Comparison of ENCODE assay signal across 18 mouse cellular contexts in the genomic region with DNA sequence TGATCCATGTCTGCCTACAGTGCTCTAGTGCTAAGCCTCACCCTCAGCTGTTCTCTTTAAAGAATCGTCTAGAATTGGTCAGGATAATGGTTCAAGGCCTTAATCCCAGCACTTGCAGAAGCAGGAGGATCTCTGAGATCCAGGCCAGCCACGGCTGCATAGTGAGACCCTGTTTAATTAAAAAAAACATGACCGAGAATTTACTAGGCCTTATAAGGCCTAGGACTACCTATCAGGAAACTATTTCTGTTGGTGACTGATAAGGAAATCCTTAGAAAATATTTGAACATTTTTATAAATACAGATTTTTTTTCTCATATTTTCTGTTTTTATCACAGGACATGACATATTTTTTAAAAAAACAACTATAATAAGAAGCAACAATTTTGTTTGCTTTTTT. TPM values are rescaled to one million over a fixed set of nuclear protein-coding genes. Genes with fewer than 3 reads are reported as not detected.
DNase-seq lines count a peak whose midpoint lies in the region; ATAC-seq and TF ChIP-seq lines count a peak whose summit lies in the region.
"Had no signal": no experiment of that assay in that cellular context is flagged by ENCODE, and none has a peak within 500 bp of the region (broad histone marks: within the 10 kb centered on the region; RNA-seq: fewer than 3 reads in every experiment).

No protein-coding gene starts in this region.

- peaks cover 19% of the 10 kb centered on the region for H3K4me1 ChIP-seq in liver, embryonic 12.5 days
- H3K4me1 ChIP-seq in liver, embryonic 14.5 days (replicated peaks; ENCODE audit: control insufficient read depth in 2 of 2, insufficient read depth in 2 of 2, low read length in 1 of 2): peaks cover 11 to 13% of the 10 kb centered on the region in 2 experiments
- H3K4me1 ChIP-seq in liver, embryonic 11.5 days (replicated peaks; ENCODE audit: control insufficient read depth, insufficient read depth, low read length): peaks cover 7% of the 10 kb centered on the region
- peaks cover 18% of the 10 kb centered on the region for H3K4me1 ChIP-seq in liver, embryonic 15.5 days (replicated peaks)
- no peaks in the 10 kb centered on the region for H3K4me1 ChIP-seq in forebrain, postnatal 0 days (ENCODE audit: insufficient read depth)
- H3K4me1 ChIP-seq: embryonic facial prominence, embryonic 10.5 days; embryonic facial prominence, embryonic 12.5 days; forebrain, embryonic 13.5 days; forebrain, embryonic 15.5 days had no signal

- peak; percentile 59; the same call in 1 of the 2 replicates for ATAC-seq in liver, embryonic 12.5 days
- ATAC-seq in liver, embryonic 14.5 days (ENCODE audit: insufficient read depth): peak; percentile 69; the same call in 1 of the 2 replicates
- ATAC-seq in liver, embryonic 11.5 days (replicated peaks; ENCODE audit: low FRiP score): no peak
- ATAC-seq in liver, embryonic 15.5 days (ENCODE audit: insufficient read depth): peak; percentile 64; the same call in 1 of the 2 replicates
- no peak for ATAC-seq in forebrain, postnatal 0 days
- ATAC-seq: forebrain, embryonic 13.5 days; forebrain, embryonic 15.5 days had no signal

- no peak overlapping the region for H3K9ac ChIP-seq in liver, embryonic 12.5 days
- H3K9ac ChIP-seq in liver, embryonic 14.5 days (replicated peaks): no peak overlapping the region
- H3K9ac ChIP-seq in liver, embryonic 11.5 days (ENCODE audit: low read depth, low read length): no peak overlapping the region
- no peak overlapping the region for H3K9ac ChIP-seq in liver, embryonic 15.5 days
- no peak overlapping the region for H3K9ac ChIP-seq in forebrain, postnatal 0 days
- H3K9ac ChIP-seq: embryonic facial prominence, embryonic 12.5 days; forebrain, embryonic 13.5 days; forebrain, embryonic 15.5 days had no signal

- H3K4me3 ChIP-seq in liver, embryonic 12.5 days: no peak overlapping the region
- no peak overlapping the region for H3K4me3 ChIP-seq in liver, embryonic 14.5 days (ENCODE audit: insufficient read depth in 1 of 2, low read depth in 2 of 2, low read length in 2 of 2)
- H3K4me3 ChIP-seq in liver, embryonic 11.5 days (ENCODE audit: low read depth, low read length): no peak overlapping the region
- H3K4me3 ChIP-seq in liver, embryonic 15.5 days (replicated peaks): no peak overlapping the region
- no peak overlapping the region for H3K4me3 ChIP-seq in forebrain, postnatal 0 days (ENCODE audit: low read depth, low read length)
- H3K4me3 ChIP-seq: embryonic facial prominence, embryonic 10.5 days; embryonic facial prominence, embryonic 12.5 days; forebrain, embryonic 13.5 days; forebrain, embryonic 15.5 days had no signal

- TF ChIP-seq CTCF in liver, embryonic 14.5 days (IDR thresholded peaks at IDR 0.05; ENCODE audit: low read depth): no peak
- no peak for TF ChIP-seq CTCF in forebrain, postnatal 0 days (IDR thresholded peaks at IDR 0.05; ENCODE audit: low read depth)

- H3K9me3 ChIP-seq in liver, embryonic 12.5 days (replicated peaks): no peaks in the 10 kb centered on the region
- no peaks in the 10 kb centered on the region for H3K9me3 ChIP-seq in liver, embryonic 14.5 days (ENCODE audit: control insufficient read depth, low read length)
- H3K9me3 ChIP-seq in liver, embryonic 11.5 days (ENCODE audit: control insufficient read depth, low read length): no peaks in the 10 kb centered on the region
- H3K9me3 ChIP-seq in liver, embryonic 15.5 days (replicated peaks): no peaks in the 10 kb centered on the region
- no peaks in the 10 kb centered on the region for H3K9me3 ChIP-seq in forebrain, postnatal 0 days (ENCODE audit: low read length)
- H3K9me3 ChIP-seq: embryonic facial prominence, embryonic 10.5 days; embryonic facial prominence, embryonic 12.5 days; forebrain, embryonic 13.5 days; forebrain, embryonic 15.5 days had no signal

- H3K4me2 ChIP-seq in liver, embryonic 12.5 days: no peak overlapping the region
- no peak overlapping the region for H3K4me2 ChIP-seq in liver, embryonic 14.5 days (ENCODE audit: low read depth)
- no peak overlapping the region for H3K4me2 ChIP-seq in liver, embryonic 11.5 days
- no peak overlapping the region for H3K4me2 ChIP-seq in liver, embryonic 15.5 days
- H3K4me2 ChIP-seq in forebrain, postnatal 0 days (ENCODE audit: low read depth): no peak overlapping the region
- H3K4me2 ChIP-seq: embryonic facial prominence, embryonic 12.5 days; forebrain, embryonic 13.5 days; forebrain, embryonic 15.5 days had no signal

- TF ChIP-seq EP300 in liver, embryonic 14.5 days (IDR thresholded peaks at IDR 0.05; ENCODE audit: low read depth): no peak

- 0 out of 2 replicates have a peak overlapping the region, but pooled peaks have one; percentile 56 for H3K27ac ChIP-seq in liver, embryonic 12.5 days
- no peak overlapping the region for H3K27ac ChIP-seq in liver, embryonic 14.5 days
- no peak overlapping the region for H3K27ac ChIP-seq in liver, embryonic 11.5 days (ENCODE audit: low read depth, low read length)
- H3K27ac ChIP-seq in liver, embryonic 15.5 days (replicated peaks): no peak overlapping the region
- no peak overlapping the region for H3K27ac ChIP-seq in forebrain, postnatal 0 days (ENCODE audit: low read depth, low read length)
- H3K27ac ChIP-seq: embryonic facial prominence, embryonic 10.5 days; embryonic facial prominence, embryonic 12.5 days; forebrain, embryonic 13.5 days; forebrain, embryonic 15.5 days had no signal

- H3K27me3 ChIP-seq in liver, embryonic 12.5 days (replicated peaks): no peaks in the 10 kb centered on the region
- no peaks in the 10 kb centered on the region for H3K27me3 ChIP-seq in liver, embryonic 14.5 days (ENCODE audit: control insufficient read depth, insufficient read depth, low read length)
- H3K27me3 ChIP-seq in liver, embryonic 11.5 days (replicated peaks; ENCODE audit: control insufficient read depth, insufficient read depth, low read length): no peaks in the 10 kb centered on the region
- no peaks in the 10 kb centered on the region for H3K27me3 ChIP-seq in liver, embryonic 15.5 days
- H3K27me3 ChIP-seq in forebrain, postnatal 0 days (ENCODE audit: insufficient read depth, low read length): no peaks in the 10 kb centered on the region
- H3K27me3 ChIP-seq: embryonic facial prominence, embryonic 12.5 days; forebrain, embryonic 13.5 days; forebrain, embryonic 15.5 days had no signal

- H3K36me3 ChIP-seq in liver, embryonic 12.5 days: peaks cover 25% of the 10 kb centered on the region
- H3K36me3 ChIP-seq in liver, embryonic 14.5 days (replicated peaks; ENCODE audit: control insufficient read depth, insufficient read depth, low read depth): no peaks in the 10 kb centered on the region; the same call in 1 of the 2 replicates
- no peaks in the 10 kb centered on the region for H3K36me3 ChIP-seq in liver, embryonic 11.5 days (ENCODE audit: control insufficient read depth, insufficient read depth, low read length)
- peaks cover 8% of the 10 kb centered on the region; the same call in 1 of the 2 replicates for H3K36me3 ChIP-seq in liver, embryonic 15.5 days (replicated peaks)
- H3K36me3 ChIP-seq in forebrain, postnatal 0 days (ENCODE audit: insufficient read depth): peaks cover 21% of the 10 kb centered on the region
- H3K36me3 ChIP-seq: embryonic facial prominence, embryonic 12.5 days had no signal

- 54% methylated on average over 3 of the region's 3 CpGs for whole genome bisulfite sequencing in liver, embryonic 12.5 days (ENCODE audit: insufficient replicate concordance)
- 41% methylated on average over 3 of the region's 3 CpGs for WGBS in liver, embryonic 14.5 days (ENCODE audit: insufficient replicate concordance)
- 72% methylated on average over 3 of the region's 3 CpGs for WGBS in liver, embryonic 11.5 days
- WGBS in liver, embryonic 15.5 days (ENCODE audit: insufficient replicate concordance): 45% methylated on average over 3 of the region's 3 CpGs
- WGBS in forebrain, postnatal 0 days: 88% methylated on average over 3 of the region's 3 CpGs

- DNase-seq in liver: no peak
- no peak for DNase-seq in liver, embryonic 14.5 days (ENCODE audit: low read depth in 3 of 3, low spot score in 3 of 3)
- DNase-seq in liver, embryonic 11.5 days (ENCODE audit: low spot score): no peak
- DNase-seq in kidney, adult 18-20 months: no peak
- no peak for DNase-seq in forebrain, postnatal 0 days
- DNase-seq: adrenal gland, postnatal 10 days; cerebellum, adult 11-12 months; cerebellum, adult 2 months; cerebellum, adult 9-10 months; cerebellum, postnatal 10 days; cerebellum, postnatal 25 days had no signal

RNA-seq across cellular contexts. Expression of a gene that starts 17.9 kb away (rescaled TPM):
- polyA plus RNA-seq in liver, embryonic 12.5 days (2016; fragmentation: Nextera tagmentation; extraction: Ambion mirVana): 13.4 and 13.6 TPM in 2 replicates
- polyA plus RNA-seq in liver, embryonic 14.5 days (2012; rRNA removed): 4.3 and 5.3 TPM in 2 replicates
- polyA plus RNA-seq in liver, embryonic 14.5 days (2014; fragmentation: Nextera tagmentation; extraction: Ambion mirVana): 9.4 and 9.7 TPM in 2 replicates
- 21.9 and 24.1 TPM in 2 replicates for polyA plus RNA-seq in liver, embryonic 11.5 days (2014; fragmentation: Nextera tagmentation; extraction: Ambion mirVana)
- polyA plus RNA-seq in liver, embryonic 15.5 days (2015; fragmentation: Nextera tagmentation; extraction: Ambion mirVana): 7.6 and 8.5 TPM in 2 replicates
- total RNA-seq in forebrain, postnatal 0 days (2014; rRNA removed): 8.7 and 9.8 TPM in 2 replicates
- 8.4 and 8.9 TPM in 2 replicates for polyA plus RNA-seq in forebrain, postnatal 0 days (2015; fragmentation: Nextera tagmentation; extraction: Ambion mirVana)

RNA-seq across cellular contexts. Expression of a gene that starts 18.2 kb away (rescaled TPM):
- polyA plus RNA-seq in liver, embryonic 12.5 days (2016; fragmentation: Nextera tagmentation; extraction: Ambion mirVana): 21.4 and 23.1 TPM in 2 replicates
- polyA plus RNA-seq in liver, embryonic 14.5 days (2012; rRNA removed): 1.8 and 3.2 TPM in 2 replicates
- 11.8 and 12.1 TPM in 2 replicates for polyA plus RNA-seq in liver, embryonic 14.5 days (2014; fragmentation: Nextera tagmentation; extraction: Ambion mirVana)
- polyA plus RNA-seq in liver, embryonic 11.5 days (2014; fragmentation: Nextera tagmentation; extraction: Ambion mirVana): 34.6 and 39.0 TPM in 2 replicates
- polyA plus RNA-seq in liver, embryonic 15.5 days (2015; fragmentation: Nextera tagmentation; extraction: Ambion mirVana): 14.7 and 16.2 TPM in 2 replicates
- total RNA-seq in forebrain, postnatal 0 days (2014; rRNA removed): 15.2 and 19.1 TPM in 2 replicates
- 18.7 and 23.7 TPM in 2 replicates for polyA plus RNA-seq in forebrain, postnatal 0 days (2015; fragmentation: Nextera tagmentation; extraction: Ambion mirVana)

RNA-seq across cellular contexts. Expression of a gene that starts 44.4 kb away (rescaled TPM):
- 0.97 and 1.1 TPM in 2 replicates for polyA plus RNA-seq in liver, embryonic 12.5 days (2016; fragmentation: Nextera tagmentation; extraction: Ambion mirVana)
- polyA plus RNA-seq in liver, embryonic 14.5 days (2012; rRNA removed): 0.90 and 0.92 TPM in 2 replicates
- polyA plus RNA-seq in liver, embryonic 14.5 days (2014; fragmentation: Nextera tagmentation; extraction: Ambion mirVana): 0.38 and 0.58 TPM in 2 replicates
- 0.84 and 0.91 TPM in 2 replicates for polyA plus RNA-seq in liver, embryonic 11.5 days (2014; fragmentation: Nextera tagmentation; extraction: Ambion mirVana)
- polyA plus RNA-seq in liver, embryonic 15.5 days (2015; fragmentation: Nextera tagmentation; extraction: Ambion mirVana): 1.1 and 1.4 TPM in 2 replicates
- total RNA-seq in forebrain, postnatal 0 days (2014; rRNA removed): 4.1 and 7.0 TPM in 2 replicates
- polyA plus RNA-seq in forebrain, postnatal 0 days (2015; fragmentation: Nextera tagmentation; extraction: Ambion mirVana): 1.6 and 2.5 TPM in 2 replicates
- polyA plus RNA-seq: C2C12 had no signal

Comparison
In these comparisons a context has a peak if more than half of its experiments do, and no peak if none do; other contexts are left out.
1. ATAC-seq: peak in liver, embryonic 12.5 days (single experiment), liver, embryonic 14.5 days (single experiment) and liver, embryonic 15.5 days (single experiment); none in liver, embryonic 11.5 days (single experiment) and forebrain, postnatal 0 days (single experiment).